Mouse (Mus musculus) cerebellum, adult 2 months (tissue): ENCODE data around the gene Rab4b. TPM values are rescaled to one million over a fixed set of nuclear protein-coding genes. Genes with fewer than 3 reads are reported as not detected.
A peak's percentile ranks its signal among the peaks of the same experiment; 100 is the strongest.

ENCODE experiments used
- DNase-seq, 2 experiments: peaks; one replicate each; pipeline ENCODE4 v3.0.0; 2021
- H3K27ac ChIP-seq: fragments of 200-500 bp; 2 replicates; pipeline ENCODE4 v1.5.1; 2012; ENCODE audit warnings: low read length, control low read depth, inconsistent platforms; ENCODE audit not compliant: insufficient read depth
- H3K27me3 ChIP-seq: fragments of 200-500 bp; 2 replicates; pipeline ENCODE4 v1.6.1; 2012; ENCODE audit warnings: inconsistent platforms, mild to moderate bottlenecking, low read length, moderate library complexity; ENCODE audit not compliant: control insufficient read depth, insufficient read depth
- H3K4me1 ChIP-seq: fragments of 200-500 bp; 2 replicates; pipeline ENCODE4 v1.6.1; 2011; ENCODE audit warnings: low read length; ENCODE audit not compliant: control insufficient read depth, insufficient read depth
- H3K4me3 ChIP-seq: fragments of 200-500 bp; replicated peaks from 2 replicates; pipeline ENCODE3; 2011; ENCODE audit warnings: mild to moderate bottlenecking, low read depth, low read length, control low read depth; ENCODE audit not compliant: insufficient read depth
- CTCF ChIP-seq: fragments of 200-500 bp; IDR thresholded peaks from 2 replicates; pipeline ENCODE4 v1.5.1; 2011; ENCODE audit warnings: low read depth, mild to moderate bottlenecking, control low read depth, low read length, moderate library complexity, borderline replicate concordance; ENCODE audit not compliant: insufficient read depth
- POLR2A ChIP-seq: fragments of 200-500 bp; IDR thresholded peaks from 2 replicates; pipeline ENCODE4 v1.6.1; 2011; ENCODE audit warnings: low read length, control low read depth, borderline replicate concordance; ENCODE audit not compliant: insufficient read depth
- WGBS: fragments of 180-500 bp; shearing (Covaris S2); methylation state at CpG from one replicate; pipeline ENCODE4 v1.1.7; 2018; 5-methylcytosine and 5-hydroxymethylcytosine counted together
- polyA plus RNA-seq: library from polyadenylated mRNA; depleted of rRNA; stranded (reverse); fragments of >200 nt; gene quantifications from 2 replicates; pipeline ENCODE4 v1.2.3, GENCODE M21; 2012

Gene Rab4b
- polyA plus RNA-seq, 1 experiment, result 176 TPM

DNA sequence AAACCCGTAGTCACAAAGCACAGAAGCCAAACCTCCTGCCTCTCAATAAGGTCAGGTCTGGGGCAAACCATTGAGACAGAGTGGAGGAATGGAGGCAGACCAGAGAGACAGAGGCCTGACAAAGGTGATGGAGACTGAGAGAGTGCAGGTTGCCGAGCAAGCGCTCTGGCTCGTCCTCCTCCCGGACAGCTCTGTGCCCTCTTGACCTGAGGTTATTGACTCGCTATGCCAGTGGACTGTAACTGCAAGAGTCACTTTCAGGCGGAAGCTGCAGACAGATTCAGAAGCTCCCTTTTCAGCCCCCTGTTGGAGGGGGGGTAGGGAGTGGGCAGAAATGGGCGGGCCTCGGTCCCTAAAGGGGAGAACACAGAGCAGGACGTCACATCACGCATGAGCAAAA lies 41.2 kb upstream of the Rab4b start:
- DNase-seq, result no peak
- TF ChIP-seq CTCF (no peak), POLR2A (no peak)
- H3K4me3 ChIP-seq, result no peak overlapping the region
- H3K27ac ChIP-seq, result no peak overlapping the region
- H3K4me1 ChIP-seq, result peaks cover 29% of the 10 kb centered on the region
- H3K27me3 ChIP-seq, result no peaks in the 10 kb centered on the region
- WGBS, result 75% methylated on average over 11 of the region's 11 CpGs

DNA sequence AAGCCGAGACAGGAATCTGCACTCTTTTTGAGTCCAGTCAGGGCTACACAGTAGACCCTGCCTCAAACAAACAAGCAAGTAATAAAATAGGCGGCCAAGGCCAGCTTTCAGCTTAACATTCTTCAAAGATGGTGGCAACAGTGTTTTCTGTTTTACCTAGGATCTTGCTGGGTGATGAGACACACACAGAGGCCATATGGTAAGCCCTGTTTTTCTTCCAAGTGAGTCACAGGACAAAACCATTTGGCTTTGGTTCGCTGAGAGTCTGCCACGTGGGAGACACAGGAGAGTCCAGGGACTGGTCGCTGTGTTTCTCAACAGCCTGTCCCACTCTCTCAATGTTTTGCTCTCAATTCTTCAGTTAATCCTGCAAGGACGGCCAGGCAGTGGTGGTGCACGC lies 39.9 kb upstream of the Rab4b start:
- H3K27me3 ChIP-seq, result no peaks in the 10 kb centered on the region
- 16% methylated on average over 7 of the region's 7 CpGs for WGBS
- no peak for TF ChIP-seq POLR2A
- TF ChIP-seq CTCF, result no peak
- no peak overlapping the region for H3K4me3 ChIP-seq
- peaks cover 19% of the 10 kb centered on the region for H3K4me1 ChIP-seq
- H3K27ac ChIP-seq, result peak overlapping the region; percentile 93
- peak; percentile 71 to 91 for DNase-seq

DNA sequence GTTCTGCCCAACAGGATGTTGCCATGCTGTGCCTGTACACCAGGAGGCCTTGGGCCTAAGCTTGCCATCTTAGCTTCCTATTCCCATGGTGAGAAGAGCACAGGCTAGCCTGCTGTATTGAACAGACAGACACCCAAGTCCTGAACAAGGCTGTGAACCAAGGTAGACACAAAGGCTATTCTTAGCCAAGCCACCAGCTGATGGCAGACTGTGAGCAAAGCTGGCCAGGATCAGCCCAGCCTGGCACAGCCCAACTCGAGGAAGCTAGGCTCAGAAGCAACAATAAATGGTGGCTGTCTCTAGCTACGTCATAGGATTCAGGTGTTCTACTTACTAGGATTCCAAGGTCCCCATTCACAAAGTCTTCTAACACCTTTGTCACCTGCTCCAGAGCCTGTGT lies 33.9 kb upstream of the Rab4b start:
- Histone ChIP-seq H3K4me3 (no peak overlapping the region), H3K27me3 (no peaks in the 10 kb centered on the region), H3K4me1 (peaks cover 15% of the 10 kb centered on the region), H3K27ac (peak overlapping the region; percentile 39; the same call in 1 of the 2 replicates)
- TF ChIP-seq CTCF, result no peak
- no peak for TF ChIP-seq POLR2A
- peak; percentile 27 to 38 for DNase-seq
- 6% methylated on average over 2 of the region's 2 CpGs for WGBS

DNA sequence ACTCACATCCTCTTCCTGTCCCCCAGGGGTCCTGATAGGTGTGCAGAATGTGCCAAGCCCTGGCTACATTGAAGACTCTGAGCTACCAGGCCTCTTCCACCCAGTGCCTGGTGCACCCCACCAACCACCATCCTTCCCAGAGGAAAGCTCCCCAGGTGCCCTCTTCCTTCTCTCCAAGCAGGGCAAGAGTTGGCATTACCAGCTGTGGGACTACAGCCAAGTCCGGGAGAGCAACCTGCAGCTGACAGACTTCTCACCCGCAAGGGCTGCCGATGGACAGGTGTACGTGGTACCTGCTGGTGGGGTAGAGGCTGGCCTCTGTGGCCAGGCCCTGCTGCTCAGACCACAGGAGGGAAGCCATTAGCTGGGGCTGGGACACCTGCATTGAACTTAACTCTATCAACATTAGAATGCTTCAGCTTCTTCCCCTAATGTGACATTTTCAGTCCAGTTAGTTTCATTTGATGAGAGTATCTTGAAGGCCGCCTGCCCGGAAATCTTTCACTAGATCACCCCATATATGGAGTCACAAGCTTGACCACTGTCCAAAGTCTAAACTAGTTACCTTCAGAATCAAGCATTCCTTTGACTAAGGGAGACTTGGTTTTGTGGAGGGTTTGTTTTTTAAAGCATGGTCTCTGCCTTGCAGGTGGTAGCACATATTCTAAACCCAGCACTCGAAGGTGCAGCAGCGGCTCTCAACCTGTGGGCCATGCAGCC lies 25.2 kb upstream of the Rab4b start:
- Histone ChIP-seq H3K4me3 (no peak overlapping the region), H3K27me3 (no peaks in the 10 kb centered on the region), H3K4me1 (peaks cover 11% of the 10 kb centered on the region), H3K27ac (peak overlapping the region; percentile 20)
- 50% methylated on average over 8 of the region's 8 CpGs for WGBS
- TF ChIP-seq CTCF (no peak), POLR2A (no peak)
- DNase-seq, result peak; percentile 57 to 67

DNA sequence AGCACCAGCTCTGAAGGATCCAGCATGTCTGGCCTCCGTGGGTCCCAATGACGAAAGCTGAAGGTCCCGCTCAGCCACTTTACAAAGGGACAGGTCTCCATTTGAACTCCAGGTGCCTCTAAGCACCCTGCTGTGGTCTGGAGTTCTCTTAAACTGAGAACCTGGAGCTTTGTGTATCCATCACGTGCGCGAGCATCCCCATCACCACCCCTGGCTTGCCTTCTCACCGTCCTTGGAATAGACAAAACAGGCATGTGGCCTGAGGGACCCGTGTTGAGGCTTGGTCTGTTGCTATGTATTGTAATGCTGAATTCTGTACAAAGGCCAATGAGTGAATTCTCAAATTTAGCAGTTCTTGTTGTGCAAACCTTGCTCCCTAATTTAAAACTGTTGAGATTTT lies 20.1 kb upstream of the Rab4b start:
- Histone ChIP-seq H3K27me3 (no peaks in the 10 kb centered on the region), H3K4me1 (peaks cover 6% of the 10 kb centered on the region), H3K4me3 (no peak overlapping the region), H3K27ac (no peak overlapping the region)
- no peak for DNase-seq
- TF ChIP-seq CTCF (no peak), POLR2A (no peak)
- WGBS, result 92% methylated on average over 8 of the region's 8 CpGs

DNA sequence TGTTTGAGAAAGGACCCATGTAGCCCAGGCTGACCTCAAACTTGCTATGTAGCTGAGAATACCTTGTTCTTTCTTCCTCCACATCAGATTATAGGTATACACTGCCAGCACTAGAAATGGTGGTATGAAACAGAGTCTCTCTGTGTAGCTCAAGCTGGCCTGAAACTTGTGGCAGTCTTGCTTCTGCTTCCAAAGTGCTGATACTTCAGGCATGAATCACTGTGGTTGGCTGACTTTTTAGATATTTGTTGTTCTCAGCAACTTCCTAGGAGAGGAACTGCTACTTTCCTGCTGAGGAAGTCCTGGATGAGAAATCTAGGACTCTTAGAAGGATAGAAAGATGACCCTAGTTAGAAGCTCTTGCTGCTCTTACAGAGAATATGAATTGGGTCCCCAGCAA lies 19.7 kb upstream of the Rab4b start:
- no peaks in the 10 kb centered on the region for H3K27me3 ChIP-seq
- TF ChIP-seq CTCF, result no peak
- TF ChIP-seq POLR2A, result no peak
- DNase-seq, result no peak
- H3K27ac ChIP-seq, result no peak overlapping the region
- H3K4me3 ChIP-seq, result no peak overlapping the region
- H3K4me1 ChIP-seq, result peaks cover 2% of the 10 kb centered on the region; the same call in 1 of the 2 replicates

DNA sequence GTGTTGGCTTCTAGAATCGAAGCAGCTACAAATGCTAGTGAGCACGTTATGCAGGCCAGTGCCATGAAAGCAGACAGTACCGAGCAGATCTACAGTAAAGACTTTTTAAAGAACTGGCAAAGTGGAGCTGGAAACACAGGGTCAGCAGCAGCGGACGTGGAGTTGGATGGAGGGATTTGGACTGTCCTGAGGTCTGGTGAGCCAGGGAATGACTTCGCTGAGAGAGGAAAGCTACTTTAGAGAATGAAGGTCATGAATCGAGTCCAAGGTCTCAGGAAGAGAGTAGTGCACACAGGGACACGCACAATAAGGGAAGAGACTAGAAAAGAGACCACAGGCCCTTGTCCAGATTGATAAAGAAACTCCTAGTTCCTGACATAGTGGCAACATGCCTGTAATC lies 18.9 kb upstream of the Rab4b start:
- 92% methylated on average over 8 of the region's 8 CpGs for WGBS
- TF ChIP-seq POLR2A (no peak), CTCF (no peak)

DNA sequence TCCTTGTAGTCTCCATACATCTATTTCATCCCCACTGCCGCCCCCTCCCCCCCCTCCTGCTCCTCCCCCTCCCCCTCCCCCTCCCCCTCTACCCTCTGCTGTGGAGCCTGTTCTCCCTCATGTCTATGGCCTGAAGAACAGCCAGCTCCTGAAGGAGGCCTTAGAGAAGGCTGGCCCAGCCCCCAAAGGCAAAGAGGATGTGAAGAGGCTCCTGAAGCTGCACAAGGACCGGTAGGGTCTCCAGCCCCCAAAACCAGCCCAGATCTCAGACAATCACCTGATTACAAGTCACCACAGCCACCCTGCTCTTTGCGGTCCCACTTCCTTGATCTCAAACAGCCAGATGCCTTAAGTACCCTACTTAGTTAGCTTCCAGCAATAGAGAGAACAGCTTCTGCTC lies 18.4 kb upstream of the Rab4b start:
- WGBS, result 83% methylated on average over 3 of the region's 3 CpGs
- no peak for DNase-seq
- Histone ChIP-seq H3K4me1 (no peaks in the 10 kb centered on the region; the same call in 1 of the 2 replicates), H3K27ac (no peak overlapping the region), H3K27me3 (no peaks in the 10 kb centered on the region), H3K4me3 (no peak overlapping the region)
- TF ChIP-seq CTCF (no peak), POLR2A (no peak)

More for the DNA sequence above, 18.9 kb upstream of the Rab4b start:
- Histone ChIP-seq H3K27me3 (no peaks in the 10 kb centered on the region), H3K27ac (no peak overlapping the region), H3K4me1 (no peaks in the 10 kb centered on the region; the same call in 1 of the 2 replicates), H3K4me3 (no peak overlapping the region)
- DNase-seq, result no peak
